Comparison of ENCODE assay signal across 8 mouse cellular contexts in genomic region chr11:66982794-66983193, GRCm38 (mm10). TPM values are rescaled to one million over a fixed set of nuclear protein-coding genes. Genes with fewer than 3 reads are reported as not detected.
DNase-seq lines count a peak whose midpoint lies in the region; ATAC-seq lines count a peak whose summit lies in the region.

No protein-coding gene starts in this region.

- H3K36me3 ChIP-seq in heart, embryonic 14.5 days (ENCODE audit: control insufficient read depth, insufficient read depth, low read length): no peaks in the 10 kb centered on the region

- DNase-seq in cerebellum, postnatal 14 days: peak; percentile 42 to 69
- DNase-seq in cerebellum, adult 9-11 months: no peak
- DNase-seq in spleen, adult 18-20 months: peak; percentile 9 to 48
- DNase-seq in spleen, adult 12 weeks (ENCODE audit: low spot score): no peak
- DNase-seq in kidney, postnatal 36 days: peak; percentile 56 to 80
- DNase-seq in retina, postnatal 1 day: peak; percentile 78
- no peak for DNase-seq in left cerebral cortex, adult 11 months (ENCODE audit: low spot score)

- H3K27ac ChIP-seq in heart, embryonic 14.5 days (replicated peaks in 1 of 2; ENCODE audit: control insufficient read depth in 1 of 2, insufficient read depth in 1 of 2, low read depth in 2 of 2, low read length in 2 of 2): no peak overlapping the region

- 0 out of 2 replicates have a peak, but pooled peaks have one; percentile 57 for ATAC-seq in heart, embryonic 14.5 days (ENCODE audit: insufficient number of reproducible peaks, insufficient read depth, low FRiP score, low read depth)

- H3K27me3 ChIP-seq in heart, embryonic 14.5 days (ENCODE audit: control insufficient read depth, insufficient read depth, low read length): 0 out of 2 replicates have a peak, but pooled peaks cover 3% of the 10 kb centered on the region

- WGBS in heart, embryonic 14.5 days: 32% methylated on average over 6 of the region's 6 CpGs

- no peak overlapping the region for H3K9ac ChIP-seq in heart, embryonic 14.5 days (ENCODE audit: low read length)

- H3K4me1 ChIP-seq in heart, embryonic 14.5 days (ENCODE audit: control insufficient read depth in 2 of 2, insufficient read depth in 2 of 2, low read length in 2 of 2): peaks cover 9 to 15% of the 10 kb centered on the region in 2 experiments

- no peak overlapping the region for H3K4me2 ChIP-seq in heart, embryonic 14.5 days (ENCODE audit: low read length)

- H3K9me3 ChIP-seq in heart, embryonic 14.5 days (ENCODE audit: control insufficient read depth, low read length): no peaks in the 10 kb centered on the region

- no peak overlapping the region for H3K4me3 ChIP-seq in heart, embryonic 14.5 days (ENCODE audit: control insufficient read depth in 1 of 2, insufficient read depth in 1 of 2, low read depth in 1 of 2, low read length in 2 of 2)

RNA-seq across cellular contexts. Expression of gene Tmem238l, which starts 26.4 kb away (rescaled TPM):
- polyA plus RNA-seq in heart, embryonic 14.5 days (2014; fragmentation: Nextera tagmentation; extraction: Ambion mirVana): 0.22 TPM in 1 of 2 replicates, not detected in the other

RNA-seq across cellular contexts. Expression of gene Tmem220, which starts 42.2 kb away (rescaled TPM):
- polyA plus RNA-seq in heart, embryonic 14.5 days (2014; fragmentation: Nextera tagmentation; extraction: Ambion mirVana): 1.7 and 2.5 TPM in 2 replicates

Comparison
In these comparisons a context has a peak if more than half of its experiments do, and no peak if none do; other contexts are left out.
1. DNase-seq: peak in cerebellum, postnatal 14 days (2 of 2), spleen, adult 18-20 months (2 of 2), kidney, postnatal 36 days (2 of 2) and retina, postnatal 1 day (single experiment); none in cerebellum, adult 9-11 months (single experiment), spleen, adult 12 weeks (single experiment) and left cerebral cortex, adult 11 months (single experiment).